Mouse (Mus musculus) mouse embryonic stem cell (cell line): ENCODE results near the gene Synpr.
"Not testable (repeated sequence)": the region's sequence is repeated elsewhere in the genome, so short reads cannot be mapped to it uniquely, and the experiment has no call there.

Experiments used
- in situ Hi-C, 2 experiments: fragments of 300-500 bp; cut with MboI; formaldehyde crosslinking; loops; 1 replicate in 1 of 2; 3 replicates in 1 of 2; pipeline ENCODE4 v1.14.3; 2019 to 2020; ENCODE audit warnings: low sequenced_read_pairs in 2 of 2, low pct_unique_long_range_greater_than_20kb in 1 of 2, mixed read lengths in 1 of 2; ENCODE audit not compliant: unreplicated experiment in 1 of 2

Gene Synpr

DNA sequence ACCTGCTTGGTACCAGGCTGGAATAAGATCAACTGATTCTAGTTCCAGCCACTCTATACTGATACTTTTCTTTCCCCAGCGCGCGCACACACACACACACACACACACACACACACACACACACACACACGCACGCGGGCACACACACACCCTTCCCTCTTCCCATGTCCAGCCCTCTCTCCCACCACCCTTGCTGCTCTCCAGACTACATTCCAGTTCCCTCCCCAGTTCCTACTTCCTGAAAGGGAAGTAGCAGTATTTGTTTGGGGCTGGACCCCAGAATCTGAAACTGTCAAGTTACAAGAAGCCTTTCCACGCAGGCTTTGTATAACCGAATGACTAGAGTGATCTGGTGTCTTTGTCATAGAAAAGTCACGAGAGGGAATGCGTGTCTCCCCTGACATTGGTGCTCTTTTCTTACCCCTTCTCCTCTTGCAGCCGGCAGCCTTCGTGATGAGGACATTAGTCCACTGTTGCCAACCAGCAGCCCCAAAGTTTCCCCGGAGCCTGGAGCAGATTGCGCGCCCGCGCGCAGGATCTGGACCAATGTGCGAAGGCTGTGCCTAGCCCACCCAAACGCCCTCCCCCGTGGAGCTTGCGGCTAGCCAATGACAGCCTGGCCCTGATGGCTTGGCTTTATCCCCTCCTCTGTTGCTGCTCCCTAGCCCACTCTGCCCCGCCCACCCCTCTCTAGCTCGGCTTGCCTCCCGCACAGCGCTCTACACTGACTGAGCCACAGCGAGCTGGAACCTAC is at the start of gene Synpr:
Gene Synpr (plus strand): TSS at position 690 of the 754 bp plus-strand sequence.
- in situ Hi-C loops, result no loop called here

DNA sequence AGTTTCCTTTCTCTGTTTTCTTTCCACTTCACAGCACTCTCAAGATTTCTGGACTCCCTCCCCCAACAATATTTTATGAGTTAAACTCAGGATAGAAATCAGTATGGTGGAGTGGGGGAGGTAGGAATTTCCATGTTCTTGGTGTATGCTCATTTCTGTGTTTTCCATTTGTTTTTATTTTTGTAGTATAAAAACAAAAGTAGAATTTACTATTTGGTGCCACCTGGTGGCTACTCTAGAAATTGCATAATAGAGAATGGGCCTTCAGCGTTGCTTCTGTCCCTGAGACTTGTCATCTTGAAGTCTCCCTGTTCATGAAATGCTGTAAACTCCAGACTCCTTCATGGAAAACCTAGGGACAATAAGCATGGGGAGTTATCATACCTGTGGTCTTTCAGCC is 47.7 kb upstream of the Synpr start:
- in situ Hi-C loops, result no loop called here

DNA sequence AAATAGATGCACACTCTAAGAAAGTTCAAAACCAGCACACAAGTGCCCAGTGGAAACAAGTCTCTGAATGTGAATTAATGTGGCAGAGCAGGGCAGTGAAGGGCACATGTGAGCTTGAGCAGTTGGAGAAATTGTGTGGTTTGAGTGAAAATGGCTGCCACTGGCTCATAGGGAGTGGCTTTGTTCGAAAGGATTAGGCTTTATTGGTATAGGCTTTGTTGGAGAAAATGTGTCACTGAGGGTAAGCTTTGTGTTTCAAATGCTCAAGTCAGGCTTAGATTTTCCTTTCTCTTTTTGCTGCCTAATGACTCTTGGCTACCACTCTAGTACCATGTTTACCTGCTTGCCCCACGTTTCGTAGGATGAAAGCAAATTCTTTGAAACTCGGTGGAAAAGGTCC is 37.1 kb upstream of the Synpr start:
- in situ Hi-C loops, result no loop called here

DNA sequence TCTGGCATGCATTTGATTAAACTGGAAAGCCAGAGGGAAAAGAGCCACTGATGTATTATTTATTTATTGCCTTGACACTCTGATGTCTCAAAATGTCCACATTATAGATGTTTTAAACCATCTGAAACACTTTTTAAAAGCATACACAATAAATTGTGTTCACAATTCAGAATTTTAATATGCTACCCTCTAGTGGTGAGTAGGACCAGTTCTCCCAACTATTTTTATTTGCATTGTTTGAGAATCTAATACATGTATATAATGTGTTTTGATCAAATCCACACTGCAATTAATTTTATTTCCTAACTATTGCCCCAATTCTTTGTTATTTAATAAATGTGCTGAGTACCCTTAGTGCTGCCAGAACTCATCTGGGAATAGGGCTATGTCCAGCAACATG is 35.2 kb upstream of the Synpr start:
- in situ Hi-C loops, result no loop called here

DNA sequence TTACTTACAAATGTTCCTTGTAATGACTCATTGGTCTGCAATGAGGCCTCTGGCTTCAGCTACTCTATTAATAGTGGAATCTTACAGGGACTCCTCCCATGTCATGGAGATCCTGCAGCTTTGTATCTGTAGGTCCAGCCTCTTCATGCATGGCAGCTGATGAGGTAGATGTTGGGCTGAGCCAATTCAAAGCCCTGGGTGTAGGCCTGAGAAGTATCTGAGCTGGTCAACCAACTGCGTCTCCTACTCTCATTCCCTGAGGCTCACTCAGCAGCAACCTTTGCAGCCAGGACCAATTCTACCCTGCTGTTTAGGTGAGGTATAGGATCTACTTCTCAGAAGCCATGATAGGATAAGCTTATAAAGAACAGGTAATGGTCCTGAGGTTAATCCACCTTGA is 32.0 kb upstream of the Synpr start:
- in situ Hi-C loops, result no loop called here

DNA sequence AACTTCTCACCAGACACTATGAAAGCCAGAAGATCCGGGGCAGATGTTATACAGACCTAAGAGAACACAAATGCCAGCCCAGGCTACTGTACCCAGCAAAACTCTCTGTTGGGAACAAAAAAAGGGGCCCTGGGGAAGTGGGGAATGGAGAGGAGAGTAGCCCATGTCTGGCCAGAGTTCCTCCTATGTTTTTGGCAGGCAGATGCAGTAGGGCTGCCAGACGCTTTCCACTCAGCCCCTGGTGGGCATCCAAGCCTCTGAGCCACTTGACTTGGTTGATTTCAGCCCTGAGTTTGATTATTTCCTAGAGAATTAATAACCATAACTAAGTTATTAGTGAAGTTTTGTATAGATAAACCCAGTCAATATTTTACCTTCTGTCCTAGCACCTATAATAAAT is 29.8 kb upstream of the Synpr start:
- in situ Hi-C loops, result not testable (repeated sequence)

DNA sequence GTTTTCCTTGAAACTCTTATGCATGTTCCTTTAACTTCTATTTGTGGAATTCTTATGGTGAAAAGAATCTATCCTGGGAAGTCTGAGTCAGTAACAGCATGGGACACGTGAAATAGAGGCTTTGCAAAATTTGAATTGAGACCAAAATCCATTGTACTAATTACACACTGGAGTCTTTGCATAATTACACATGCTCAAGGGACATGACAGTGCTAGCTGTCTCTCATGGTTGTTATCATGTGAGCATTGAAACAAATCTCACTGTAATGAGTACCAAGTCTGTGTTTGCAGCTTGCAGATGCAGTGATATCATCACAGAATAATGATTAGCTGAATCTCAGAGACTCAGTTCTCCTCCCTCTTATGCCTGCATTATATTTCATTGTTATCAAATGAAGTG is 22.2 kb upstream of the Synpr start:
- in situ Hi-C loops, result no loop called here

DNA sequence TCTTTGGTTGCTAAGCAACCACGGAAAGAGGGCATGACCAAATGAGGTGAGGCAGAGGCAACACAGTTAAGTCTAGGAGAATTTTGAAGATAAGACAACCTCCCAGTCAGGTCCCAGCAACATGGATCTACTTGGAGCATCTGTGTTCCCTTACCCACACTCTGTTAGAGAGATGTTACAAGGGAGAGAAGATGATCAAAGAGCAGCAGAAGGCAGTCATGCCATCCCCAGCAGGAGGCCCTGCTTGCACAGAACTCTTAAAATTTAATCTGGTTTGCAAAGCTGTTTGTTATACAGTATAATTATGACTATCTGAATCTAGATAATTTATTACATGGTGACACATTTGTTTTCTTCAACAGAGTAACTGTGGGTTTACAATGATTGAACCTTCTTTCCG is 18.2 kb upstream of the Synpr start:
- in situ Hi-C loops, result no loop called here

DNA sequence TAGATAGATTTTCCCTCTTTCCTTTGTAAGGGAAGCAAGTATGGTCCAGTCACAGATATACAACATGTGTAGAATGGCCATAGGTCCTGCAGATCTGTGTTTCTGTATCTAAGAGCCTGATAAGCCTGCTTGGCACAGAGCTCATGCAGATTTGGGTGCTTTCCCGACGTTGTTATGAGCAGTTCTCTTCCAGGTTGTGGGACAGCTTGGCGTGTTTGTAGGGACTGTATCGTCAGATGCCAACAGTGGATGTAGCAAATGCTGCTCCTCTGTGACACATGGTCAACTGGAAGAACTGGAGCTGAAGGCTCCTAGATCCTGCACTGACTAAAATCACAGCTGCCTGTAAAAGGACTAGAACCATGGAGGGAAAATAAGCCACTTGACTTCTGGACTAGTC is 17.4 kb upstream of the Synpr start:
- in situ Hi-C loops, result no loop called here

DNA sequence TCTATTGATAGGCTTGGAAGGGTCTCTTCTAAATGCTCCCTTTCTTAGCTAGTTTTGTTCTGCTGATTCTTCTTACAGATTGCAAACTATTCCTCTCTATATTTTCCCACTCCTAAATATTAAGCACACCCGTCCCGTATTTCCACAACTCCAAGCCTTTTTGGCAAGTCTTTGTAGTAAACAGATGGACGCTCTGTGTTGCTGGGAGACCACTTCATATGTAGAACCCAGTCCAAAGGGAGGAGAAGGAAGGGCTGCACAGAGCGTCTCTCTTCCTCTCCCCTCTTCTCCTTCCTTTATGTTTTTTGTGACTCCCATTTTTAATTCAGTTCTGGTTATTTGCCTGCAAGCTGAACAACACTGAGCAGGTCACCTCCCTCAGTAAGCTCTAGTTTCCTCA is 1.4 kb upstream of the Synpr start:
- in situ Hi-C loops, result no loop called here

DNA sequence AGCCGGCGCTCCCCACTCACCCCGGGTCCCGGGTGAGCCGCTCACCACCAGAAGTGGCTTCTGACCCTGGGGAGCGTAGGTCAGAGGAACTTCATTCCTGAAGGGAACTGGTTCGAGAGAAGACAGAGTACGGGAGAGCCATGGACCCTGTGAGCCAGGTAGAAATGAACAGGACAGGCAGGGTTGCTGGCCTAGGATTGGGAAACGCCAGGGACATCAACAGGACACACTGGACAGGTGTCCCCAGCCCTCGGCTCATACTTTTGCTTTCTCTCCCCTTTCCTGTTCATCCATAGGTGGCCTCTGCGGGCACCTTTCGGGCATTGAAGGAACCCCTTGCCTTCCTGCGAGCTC is 242 bp downstream of the Synpr start:
- in situ Hi-C loops, result no loop called here

DNA sequence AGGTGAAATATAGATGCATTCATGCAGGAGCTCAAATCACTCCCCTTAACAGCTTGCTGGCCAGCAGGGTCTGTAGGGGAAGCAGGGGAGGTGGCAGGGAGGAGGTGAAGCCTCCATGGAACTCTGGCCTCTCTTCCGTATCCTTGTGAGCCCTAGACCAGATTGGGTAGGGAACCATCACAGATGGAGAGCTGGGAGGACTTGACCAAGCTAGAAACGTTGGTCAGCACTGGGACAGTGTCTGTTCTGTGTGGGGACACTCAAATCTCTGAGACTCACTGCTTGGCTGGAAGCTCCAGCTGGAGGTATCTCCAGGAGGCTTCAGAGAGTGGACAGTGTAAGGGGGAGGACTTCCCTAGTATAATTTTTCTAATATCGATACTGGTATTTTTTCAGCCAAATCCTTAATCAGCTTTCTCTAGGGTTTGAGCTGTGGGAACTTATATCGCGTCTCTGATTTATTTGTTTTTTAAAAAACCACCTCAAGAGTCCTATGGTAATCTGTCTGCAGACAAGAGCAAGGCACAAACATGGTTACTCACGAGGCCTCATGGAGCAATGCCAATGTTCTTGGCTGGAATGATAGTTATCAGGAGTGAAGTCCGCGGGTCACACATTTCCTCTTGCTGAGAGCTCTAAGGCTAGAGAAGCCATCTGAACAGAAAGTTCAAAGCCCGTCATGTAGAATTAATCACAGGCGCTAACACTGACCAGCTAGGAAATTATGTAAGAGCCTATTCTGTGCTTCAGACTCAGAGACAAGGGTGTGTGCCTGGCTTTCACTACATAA is 956 bp downstream of the Synpr start:
- in situ Hi-C loops, result no loop called here

DNA sequence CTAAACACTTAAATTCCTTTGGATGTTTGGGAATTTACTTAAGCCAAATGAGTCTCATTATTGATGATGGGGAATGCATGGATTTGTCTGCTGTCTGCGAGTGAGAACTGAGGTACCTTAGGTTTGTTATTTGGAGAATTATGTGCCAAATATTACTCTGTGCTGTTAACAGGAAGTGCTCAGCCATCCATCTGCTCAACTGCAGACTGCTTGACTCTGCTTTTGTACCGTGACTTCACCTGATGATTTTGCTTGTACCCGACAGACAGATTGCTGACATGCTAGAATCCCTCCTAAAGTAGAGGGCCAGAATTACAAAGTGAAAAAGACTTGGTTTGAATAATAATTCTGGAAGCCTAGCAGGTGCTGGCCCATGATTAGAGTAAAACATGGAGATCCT is 9.6 kb downstream of the Synpr start:
- in situ Hi-C loops, result no loop called here

DNA sequence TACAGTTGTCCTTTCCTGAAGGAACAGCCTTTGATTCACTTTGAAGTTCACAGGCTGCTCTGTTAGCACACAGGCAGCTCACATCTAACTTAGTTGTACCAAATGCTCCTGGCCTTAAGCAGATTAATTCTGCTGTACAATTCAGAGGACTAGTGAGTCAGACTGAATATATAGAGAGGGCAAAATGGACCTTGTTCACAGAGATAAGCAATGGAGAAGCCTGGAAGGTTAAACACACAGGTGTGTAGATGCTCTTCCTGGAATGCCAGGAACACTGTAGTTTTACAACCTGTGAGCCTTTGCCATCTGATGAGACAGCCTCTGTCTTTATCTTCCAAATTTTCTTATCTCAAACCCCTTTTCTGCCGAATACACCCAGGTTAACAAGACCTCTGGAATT is 29.7 kb downstream of the Synpr start:
- in situ Hi-C loops, result no loop called here

DNA sequence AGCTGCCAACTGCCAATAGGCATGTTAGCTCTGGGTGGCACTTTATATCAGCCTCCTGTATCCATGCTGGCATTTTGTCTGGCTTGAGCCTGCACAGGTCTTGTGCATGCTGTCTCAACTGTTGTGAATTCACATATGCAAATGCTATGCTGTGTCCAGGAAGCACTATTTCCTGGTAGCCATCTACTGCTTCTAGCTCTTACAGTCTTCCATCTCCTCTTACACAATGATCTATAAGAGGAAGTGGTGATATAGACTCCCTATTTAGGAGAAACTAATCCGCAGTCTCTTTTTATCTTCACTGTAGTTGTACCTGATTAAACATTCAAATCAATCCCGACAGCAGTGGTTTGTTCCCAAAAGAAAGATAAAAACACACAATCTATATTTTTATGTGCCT is 43.9 kb downstream of the Synpr start:
- in situ Hi-C loops, result no loop called here

DNA sequence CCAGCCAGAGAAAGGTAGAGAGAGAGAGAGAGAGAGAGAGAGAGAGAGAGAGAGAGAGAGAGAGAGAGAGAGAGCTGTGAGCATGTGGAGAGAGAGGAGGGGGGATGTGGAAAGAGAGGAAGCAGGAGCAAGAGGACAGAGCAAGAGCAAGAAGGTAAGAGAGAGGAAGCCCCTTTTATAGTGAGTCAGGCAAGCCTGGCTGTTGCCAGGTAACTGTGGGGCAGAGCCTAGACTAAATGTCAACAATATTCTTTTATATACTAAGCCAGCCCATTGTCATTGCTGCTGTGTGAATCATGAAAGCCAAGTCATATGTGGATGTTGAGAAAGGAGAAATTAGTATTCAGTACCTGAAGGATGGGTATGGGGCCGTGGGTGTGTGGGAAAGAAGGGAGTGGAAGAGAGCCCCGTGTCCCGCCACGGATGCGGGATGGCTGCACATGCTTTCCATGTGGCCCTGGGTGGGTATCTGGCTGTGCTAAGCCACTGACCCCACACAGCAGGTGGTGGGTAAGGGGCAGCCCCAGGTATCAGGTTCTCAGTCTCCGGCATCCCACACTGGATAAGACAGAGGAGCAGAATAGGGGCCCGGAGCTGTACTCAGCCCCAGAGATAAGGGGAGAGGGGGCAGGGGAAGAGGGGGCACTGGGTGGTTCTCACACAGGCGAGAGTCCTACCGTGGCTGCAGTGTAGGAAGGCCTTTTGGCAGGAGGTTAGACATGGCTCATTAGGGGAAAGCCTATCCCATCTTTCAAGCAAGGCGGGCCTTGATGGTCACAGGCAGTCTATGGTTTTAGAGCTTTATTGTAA is 48.1 kb downstream of the Synpr start:
- in situ Hi-C loops, result no loop called here

DNA sequence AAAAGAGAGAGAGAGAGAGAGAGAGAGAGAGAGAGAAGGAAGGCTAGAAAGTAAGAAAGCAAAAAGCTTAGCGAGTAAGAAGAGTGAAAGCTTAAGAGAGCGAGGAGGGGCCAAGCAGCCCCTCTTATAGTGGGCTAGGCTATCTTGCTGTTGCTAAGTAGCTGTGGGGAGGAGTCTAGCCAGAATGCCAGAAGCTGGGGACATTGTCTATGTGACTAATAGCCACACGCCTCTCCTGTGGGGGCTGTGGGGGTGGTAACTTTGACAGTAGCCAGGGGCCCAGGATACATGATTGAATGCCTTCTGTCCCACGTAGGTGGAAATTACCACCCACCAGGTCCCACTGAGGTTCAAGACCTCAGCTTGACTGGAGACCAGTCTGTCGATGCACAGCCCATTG is 48.8 kb downstream of the Synpr start:
- in situ Hi-C loops, result no loop called here

DNA sequence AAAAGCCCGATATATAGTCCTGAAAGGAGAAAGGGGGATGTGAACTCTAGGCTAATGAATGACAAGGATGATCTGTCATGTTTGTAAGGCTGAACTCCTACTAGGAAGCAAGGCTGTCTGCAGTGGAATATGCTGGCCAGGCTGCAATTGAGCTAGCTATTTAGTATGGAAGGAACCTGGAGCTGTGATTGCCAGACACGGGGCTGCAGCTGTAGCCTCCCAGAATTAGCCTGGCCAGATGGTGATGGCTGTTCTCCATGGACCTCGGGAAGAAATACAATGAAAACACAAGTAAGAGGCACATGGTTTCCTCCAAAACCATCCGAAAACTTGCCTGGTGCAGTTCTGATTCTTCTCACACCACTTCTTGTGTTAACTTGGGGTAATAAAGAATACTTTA is 51.6 kb downstream of the Synpr start:
- in situ Hi-C loops, result no loop called here

DNA sequence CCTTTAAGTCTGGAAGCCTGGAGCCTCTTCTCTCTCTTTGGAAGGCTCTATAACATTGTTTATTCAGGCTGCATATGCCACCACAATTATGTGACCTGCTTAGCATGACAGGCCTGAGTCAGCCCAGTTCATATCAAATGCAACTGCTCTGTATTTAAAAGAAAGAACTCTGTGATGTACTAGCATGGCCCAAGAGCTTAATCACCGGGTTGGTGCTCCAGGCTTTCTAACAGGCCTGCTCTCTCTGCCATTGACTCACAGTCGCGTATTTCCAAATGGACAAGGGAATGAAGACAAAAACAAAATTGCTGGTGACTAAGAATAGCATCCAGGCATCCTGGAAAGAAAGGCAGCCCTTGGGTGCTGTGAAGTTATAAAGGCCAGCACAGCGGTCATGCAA is 56.1 kb downstream of the Synpr start:
- in situ Hi-C loops, result no loop called here
